Mouse (Mus musculus) liver, embryonic 14.5 days (tissue): Measurements from ENCODE around the gene Coro7. TPM values are rescaled to one million over a fixed set of nuclear protein-coding genes. Genes with fewer than 3 reads are reported as not detected.
A peak's percentile ranks its signal among the peaks of the same experiment; 100 is the strongest.

Experiments
- ATAC-seq: fragments of 200-750 bp; cut with Nextera tagmentation; 2 replicates; pipeline ENCODE4 v1.8.0; 2017; ENCODE audit warnings: moderate number of reproducible peaks, mild to moderate bottlenecking, moderate library complexity; ENCODE audit not compliant: insufficient read depth
- DNase-seq, 3 experiments: peaks; one replicate each; pipeline ENCODE4 v3.0.0-alpha.2; 2012 to 2013; ENCODE audit warnings: low read depth in 3 of 3, low spot score in 3 of 3
- H3K27ac ChIP-seq: fragments of 300-500 bp; sonication (generic); 2 replicates; pipeline ENCODE4 v1.5.1; 2014; ENCODE audit warnings: moderate library complexity, mild to moderate bottlenecking, control low read depth, inconsistent platforms
- H3K27me3 ChIP-seq: fragments of 300-500 bp; sonication (generic); 2 replicates; pipeline ENCODE4 v1.6.1; 2014; ENCODE audit warnings: mild to moderate bottlenecking, low read length, moderate library complexity; ENCODE audit not compliant: control insufficient read depth, insufficient read depth
- H3K36me3 ChIP-seq: fragments of 300-500 bp; sonication (generic); replicated peaks from 2 replicates; pipeline ENCODE4 v1.6.1; 2014; ENCODE audit warnings: low read depth; ENCODE audit not compliant: control insufficient read depth, insufficient read depth
- H3K4me1 ChIP-seq, 2 experiments: fragments of 200-500 bp in 1 of 2; fragments of 300-500 bp in 1 of 2; sonication (generic) in 1 of 2; replicated peaks; 2 replicates each; pipeline ENCODE4 v1.6.1; 2012 to 2014; ENCODE audit warnings: antibody characterized with exemption in 1 of 2, inconsistent platforms in 1 of 2, low read length in 1 of 2; ENCODE audit not compliant: control insufficient read depth in 2 of 2, insufficient read depth in 2 of 2
- H3K4me2 ChIP-seq: fragments of 300-500 bp; sonication (generic); 2 replicates; pipeline ENCODE4 v1.6.1; 2014; ENCODE audit warnings: low read depth, mild to moderate bottlenecking, control low read depth, moderate library complexity
- H3K4me3 ChIP-seq, 2 experiments: fragments of 200-500 bp in 1 of 2; fragments of 300-500 bp in 1 of 2; sonication (generic) in 1 of 2; 2 replicates each; pipeline ENCODE4 v1.5.1; 2012 to 2014; ENCODE audit warnings: low read depth in 2 of 2, low read length in 2 of 2, mild to moderate bottlenecking in 2 of 2, control low read depth in 1 of 2, inconsistent platforms in 1 of 2, moderate library complexity in 1 of 2; ENCODE audit not compliant: insufficient read depth in 1 of 2
- H3K9ac ChIP-seq: fragments of 300-500 bp; sonication (generic); replicated peaks from 2 replicates; pipeline ENCODE4 v1.6.1; 2014; ENCODE audit warnings: mild to moderate bottlenecking, control low read depth, moderate library complexity
- H3K9me3 ChIP-seq: fragments of 300-500 bp; sonication (generic); 2 replicates; pipeline ENCODE4 v1.6.1; 2016; ENCODE audit warnings: low read length, mixed read lengths; ENCODE audit not compliant: control insufficient read depth
- CTCF ChIP-seq: IDR thresholded peaks from 2 replicates; pipeline ENCODE4 v1.5.1; 2016; ENCODE audit warnings: antibody characterized with exemption, low read depth, control low read depth
- EP300 ChIP-seq: IDR thresholded peaks from 2 replicates; pipeline ENCODE4 v1.6.1; 2016; ENCODE audit warnings: antibody characterized with exemption, low read depth
- WGBS: fragments of 180-500 bp; shearing (Covaris S2); extraction: QIAGEN DNeasy Blood & Tissue Kit; methylation state at CpG from one replicate; pipeline ENCODE4 v1.1.7; 2014; ENCODE audit not compliant: insufficient replicate concordance; 5-methylcytosine and 5-hydroxymethylcytosine counted together
- polyA plus RNA-seq, 2 experiments: library from polyadenylated mRNA; depleted of rRNA in 1 of 2; stranded (reverse) in 1 of 2; unstranded in 1 of 2; fragments of >200 nt; fragmentation: Nextera tagmentation in 1 of 2; extraction: Ambion mirVana in 1 of 2; gene quantifications; 2 replicates each; pipeline versions ENCODE4 v1.2.1 to v1.2.3; 2012 to 2014

Gene Coro7
- polyA plus RNA-seq, 2 experiments: 5.1 to 10.4 TPM

- Histone ChIP-seq H3K36me3 (no peaks in the 10 kb centered on the region), H3K27me3 (no peaks in the 10 kb centered on the region), H3K4me2 (no peak overlapping the region), H3K9ac (no peak overlapping the region), H3K4me1 (peaks cover 0 to 13% of the 10 kb centered on the region in 2 experiments; a peak in 1 of 4 replicates), H3K4me3 (no peak overlapping the region), H3K9me3 (no peaks in the 10 kb centered on the region), H3K27ac (no peak overlapping the region)
- TF ChIP-seq CTCF (peak; percentile 56), EP300 (no peak)
- DNase-seq (no peak), ATAC-seq (no peak)
- WGBS: 57% methylated on average over 4 of the region's 4 CpGs
These were observed 24.3 kb downstream of the Coro7 start for GRCm38 (mm10) chr16:4655251-4655734.

- Histone ChIP-seq H3K27me3 (no peaks in the 10 kb centered on the region), H3K27ac (no peak overlapping the region), H3K4me1 (peaks cover 0 to 13% of the 10 kb centered on the region in 2 experiments; a peak in 1 of 4 replicates), H3K36me3 (no peaks in the 10 kb centered on the region), H3K9ac (no peak overlapping the region), H3K9me3 (no peaks in the 10 kb centered on the region), H3K4me3 (no peak overlapping the region), H3K4me2 (no peak overlapping the region)
- no peak for TF ChIP-seq CTCF
- no peak for DNase-seq
- ATAC-seq: no peak
- 82% methylated on average over 10 of the region's 10 CpGs for WGBS
These were observed 24.9 kb downstream of the Coro7 start for GRCm38 (mm10) chr16:4654706-4655105.

GRCm38 (mm10) chr16:4652707-4653416 is 26.7 kb downstream of the Coro7 start:
- H3K4me1 ChIP-seq: peaks cover 0 to 13% of the 10 kb centered on the region in 2 experiments; a peak in 1 of 4 replicates
- H3K4me3 ChIP-seq: no peak overlapping the region
- TF ChIP-seq EP300: no peak
- H3K4me2 ChIP-seq: no peak overlapping the region
- no peak overlapping the region for H3K27ac ChIP-seq
- no peak overlapping the region for H3K9ac ChIP-seq
- no peaks in the 10 kb centered on the region for H3K9me3 ChIP-seq
- 57% methylated on average over 4 of the region's 4 CpGs for WGBS
- H3K36me3 ChIP-seq: no peaks in the 10 kb centered on the region
- DNase-seq (no peak), ATAC-seq (no peak)
- H3K27me3 ChIP-seq: no peaks in the 10 kb centered on the region

- Histone ChIP-seq H3K4me1 (peaks cover 0 to 13% of the 10 kb centered on the region in 2 experiments; a peak in 1 of 4 replicates), H3K36me3 (no peaks in the 10 kb centered on the region), H3K4me2 (no peak overlapping the region), H3K4me3 (no peak overlapping the region), H3K9me3 (no peaks in the 10 kb centered on the region), H3K9ac (no peak overlapping the region), H3K27ac (no peak overlapping the region), H3K27me3 (no peaks in the 10 kb centered on the region)
- TF ChIP-seq CTCF: no peak
- no peak for TF ChIP-seq EP300
- no peak for DNase-seq
- ATAC-seq: no peak
- WGBS: 74% methylated on average over 7 of the region's 7 CpGs
These were observed 28.0 kb downstream of the Coro7 start for GRCm38 (mm10) chr16:4651624-4652023.

GRCm38 (mm10) chr16:4651081-4651480 is 28.5 kb downstream of the Coro7 start:
- no peak for TF ChIP-seq EP300
- TF ChIP-seq CTCF: no peak
- Histone ChIP-seq H3K4me2 (no peak overlapping the region), H3K27ac (no peak overlapping the region), H3K4me1 (peaks cover 0 to 8% of the 10 kb centered on the region in 2 experiments; a peak in 1 of 4 replicates), H3K4me3 (no peak overlapping the region), H3K36me3 (no peaks in the 10 kb centered on the region), H3K27me3 (no peaks in the 10 kb centered on the region), H3K9me3 (no peaks in the 10 kb centered on the region), H3K9ac (no peak overlapping the region)
- ATAC-seq: no peak
- 71% methylated on average over 1 of the region's 1 CpGs for WGBS
- DNase-seq: no peak
